Mouse (Mus musculus) gastrocnemius, postnatal 25 days (tissue): ENCODE results near the gene Crybg1. TPM values are rescaled to one million over a fixed set of nuclear protein-coding genes. Genes with fewer than 3 reads are reported as not detected.
"Not testable (repeated sequence)": the region's sequence is repeated elsewhere in the genome, so short reads cannot be mapped to it uniquely, and the experiment has no call there.

Experiments used
- DNase-seq: peaks from one replicate; pipeline ENCODE4 v3.0.0; 2022
- total RNA-seq, 2 experiments: library from RNA; stranded (reverse); gene quantifications; 1 replicate in 1 of 2; 2 replicates in 1 of 2; pipeline ENCODE4 v1.2.3; 2021

The Crybg1 gene
- total RNA-seq, 2 experiments from 2014 or later = 1.2 to 1.3 TPM

GRCm38 (mm10) chr10:43964943-43965342 is 183.7 kb downstream of the Crybg1 start:
- DNase-seq = no peak

GRCm38 (mm10) chr10:43953942-43954341 is 194.7 kb downstream of the Crybg1 start:
- no peak for DNase-seq

- DNase-seq = no peak
Observed at GRCm38 (mm10) chr10:43945435-43945834, 203.2 kb downstream of the Crybg1 start.

- DNase-seq = no peak
Observed at GRCm38 (mm10) chr10:43943736-43944135, 204.9 kb downstream of the Crybg1 start.

- DNase-seq = no peak
Observed at GRCm38 (mm10) chr10:43939136-43939662, 209.5 kb downstream of the Crybg1 start.

- no peak for DNase-seq
Observed at GRCm38 (mm10) chr10:43928596-43928995, 220.1 kb downstream of the Crybg1 start.

- DNase-seq = no peak
Observed at GRCm38 (mm10) chr10:43927736-43928135, 220.9 kb downstream of the Crybg1 start.

GRCm38 (mm10) chr10:43925776-43926175 is 222.9 kb downstream of the Crybg1 start:
- not testable (repeated sequence) for DNase-seq

GRCm38 (mm10) chr10:43923096-43923495 is 225.6 kb downstream of the Crybg1 start:
- no peak for DNase-seq

- peak; percentile 32 for DNase-seq
Observed at GRCm38 (mm10) chr10:43918696-43919608, 229.7 kb downstream of the Crybg1 start.

GRCm38 (mm10) chr10:43916737-43917136 is 231.9 kb downstream of the Crybg1 start:
- DNase-seq = no peak

- DNase-seq = no peak
Observed at GRCm38 (mm10) chr10:43916181-43916580, 232.5 kb downstream of the Crybg1 start.

- no peak for DNase-seq
Observed at GRCm38 (mm10) chr10:43912236-43912635, 236.4 kb downstream of the Crybg1 start.

- no peak for DNase-seq
Observed at GRCm38 (mm10) chr10:43910873-43911142, 237.8 kb downstream of the Crybg1 start.

- DNase-seq = no peak
Observed at GRCm38 (mm10) chr10:43910032-43910872, 238.4 kb downstream of the Crybg1 start.

GRCm38 (mm10) chr10:43904569-43904968 is 244.1 kb downstream of the Crybg1 start:
- DNase-seq = no peak

- peak; percentile 90 for DNase-seq
Observed at GRCm38 (mm10) chr10:43901578-43902194, 247.0 kb downstream of the Crybg1 start, which contains the start of the genes Qrsl1 and Rtn4ip1. Qrsl1 (minus strand) TSS chr10:43901745. Rtn4ip1 (plus strand) TSS chr10:43901807.

- DNase-seq = no peak
Observed at GRCm38 (mm10) chr10:43900883-43901570, 247.6 kb downstream of the Crybg1 start.
